Mouse (Mus musculus): ENCODE results near the gene Tgfb2. TPM values are rescaled to one million over a fixed set of nuclear protein-coding genes. Genes with fewer than 3 reads are reported as not detected.

Gene Tgfb2
- polyA plus RNA-seq, 1 experiment: 0.99 TPM

- H3K27ac ChIP-seq (replicated peaks; ENCODE audit: low read depth, low read length): no peak overlapping the region
- H3K4me1 ChIP-seq (ENCODE audit: control insufficient read depth, insufficient read depth, insufficient read length, low read length): peaks cover 2% of the 10 kb centered on the region; the same call in 1 of the 2 replicates
- H3K4me3 ChIP-seq (ENCODE audit: insufficient read depth, low read depth, low read length): no peak overlapping the region
Observed at GRCm38 (mm10) chr1:186684041-186684440, 21.7 kb downstream of the Tgfb2 start.

- Histone ChIP-seq H3K4me1 (ENCODE audit: control insufficient read depth, insufficient read depth, insufficient read length, low read length) (peaks cover 2% of the 10 kb centered on the region; the same call in 1 of the 2 replicates), H3K4me3 (ENCODE audit: insufficient read depth, low read depth, low read length) (no peak overlapping the region), H3K27ac (replicated peaks; ENCODE audit: low read depth, low read length) (no peak overlapping the region)
Observed at GRCm38 (mm10) chr1:186682606-186683005, 23.2 kb downstream of the Tgfb2 start.

GRCm38 (mm10) chr1:186677614-186678013 lies 28.2 kb downstream of the Tgfb2 start:
- Histone ChIP-seq H3K27ac (replicated peaks; ENCODE audit: low read depth, low read length) (no peak overlapping the region), H3K4me3 (ENCODE audit: insufficient read depth, low read depth, low read length) (no peak overlapping the region), H3K4me1 (ENCODE audit: control insufficient read depth, insufficient read depth, insufficient read length, low read length) (peaks cover under 1% of the 10 kb centered on the region; the same call in 1 of the 2 replicates)

GRCm38 (mm10) chr1:186676199-186676598 lies 29.6 kb downstream of the Tgfb2 start:
- Histone ChIP-seq H3K4me1 (ENCODE audit: control insufficient read depth, insufficient read depth, insufficient read length, low read length) (no peaks in the 10 kb centered on the region), H3K27ac (replicated peaks; ENCODE audit: low read depth, low read length) (no peak overlapping the region), H3K4me3 (ENCODE audit: insufficient read depth, low read depth, low read length) (no peak overlapping the region)

GRCm38 (mm10) chr1:186675263-186675662 lies 30.5 kb downstream of the Tgfb2 start:
- Histone ChIP-seq H3K27ac (replicated peaks; ENCODE audit: low read depth, low read length) (no peak overlapping the region), H3K4me1 (ENCODE audit: control insufficient read depth, insufficient read depth, insufficient read length, low read length) (0 out of 2 replicates have a peak, but pooled peaks cover 3% of the 10 kb centered on the region), H3K4me3 (ENCODE audit: insufficient read depth, low read depth, low read length) (no peak overlapping the region)

DNA sequence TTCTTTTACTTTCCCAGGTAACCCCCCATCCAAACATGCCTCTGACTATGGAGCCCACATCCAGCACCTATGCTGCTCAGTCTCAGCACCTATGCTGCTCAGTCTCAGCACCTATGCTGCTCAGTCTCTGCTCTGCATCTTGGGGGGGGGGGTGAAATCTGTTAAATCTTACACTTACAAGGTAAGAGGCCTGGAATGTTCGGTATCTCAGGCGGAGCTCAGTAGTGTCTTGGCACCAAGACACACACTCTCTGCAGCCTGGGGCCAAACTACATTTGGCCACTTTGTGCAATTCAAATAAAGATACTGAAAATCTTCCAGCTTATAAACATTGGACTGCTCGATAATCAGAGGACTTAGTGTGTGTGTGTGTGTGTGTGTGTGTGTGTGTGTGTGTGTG lies 31.2 kb downstream of the Tgfb2 start:
- Histone ChIP-seq H3K4me1 (ENCODE audit: control insufficient read depth, insufficient read depth, insufficient read length, low read length) (0 out of 2 replicates have a peak, but pooled peaks cover 4% of the 10 kb centered on the region), H3K27ac (replicated peaks; ENCODE audit: low read depth, low read length) (no peak overlapping the region), H3K4me3 (ENCODE audit: insufficient read depth, low read depth, low read length) (no peak overlapping the region)

- Histone ChIP-seq H3K27ac (replicated peaks; ENCODE audit: low read depth, low read length) (no peak overlapping the region), H3K4me3 (ENCODE audit: insufficient read depth, low read depth, low read length) (no peak overlapping the region), H3K4me1 (ENCODE audit: control insufficient read depth, insufficient read depth, insufficient read length, low read length) (0 out of 2 replicates have a peak, but pooled peaks cover 4% of the 10 kb centered on the region)
Observed at GRCm38 (mm10) chr1:186673166-186673565, 32.6 kb downstream of the Tgfb2 start.

DNA sequence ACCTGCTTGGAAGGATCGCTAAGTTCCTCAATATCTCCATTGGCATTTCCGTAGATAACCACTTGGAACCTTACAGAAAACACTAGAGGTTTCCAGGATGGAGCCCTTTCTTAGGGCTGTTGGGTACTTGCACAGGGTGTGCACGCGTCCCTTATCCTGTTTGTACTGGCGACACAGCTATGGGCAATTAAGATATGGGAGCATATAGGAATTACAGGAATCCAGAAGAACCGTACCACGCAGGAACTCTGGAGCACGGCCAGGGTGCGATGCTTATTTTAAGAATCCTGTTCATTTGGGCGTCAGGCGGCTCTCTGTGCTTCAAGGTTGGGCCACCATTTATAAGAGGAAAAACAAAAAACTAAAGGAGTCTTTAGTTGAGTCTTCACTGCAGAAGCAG lies 42.4 kb downstream of the Tgfb2 start:
- no peaks in the 10 kb centered on the region for H3K4me1 ChIP-seq (ENCODE audit: control insufficient read depth, insufficient read depth, insufficient read length, low read length)

GRCm38 (mm10) chr1:186662996-186663395 lies 42.8 kb downstream of the Tgfb2 start:
- Histone ChIP-seq H3K4me1 (ENCODE audit: control insufficient read depth, insufficient read depth, insufficient read length, low read length) (no peaks in the 10 kb centered on the region), H3K4me3 (ENCODE audit: insufficient read depth, low read depth, low read length) (no peak overlapping the region), H3K27ac (replicated peaks; ENCODE audit: low read depth, low read length) (no peak overlapping the region)

More for the DNA sequence above, 42.4 kb downstream of the Tgfb2 start:
- no peak overlapping the region for H3K27ac ChIP-seq (replicated peaks; ENCODE audit: low read depth, low read length)
- H3K4me3 ChIP-seq (ENCODE audit: insufficient read depth, low read depth, low read length): no peak overlapping the region

GRCm38 (mm10) chr1:186661206-186661921 lies 44.4 kb downstream of the Tgfb2 start:
- Histone ChIP-seq H3K4me1 (ENCODE audit: control insufficient read depth, insufficient read depth, insufficient read length, low read length) (no peaks in the 10 kb centered on the region), H3K27ac (replicated peaks; ENCODE audit: low read depth, low read length) (no peak overlapping the region), H3K4me3 (ENCODE audit: insufficient read depth, low read depth, low read length) (no peak overlapping the region)

DNA sequence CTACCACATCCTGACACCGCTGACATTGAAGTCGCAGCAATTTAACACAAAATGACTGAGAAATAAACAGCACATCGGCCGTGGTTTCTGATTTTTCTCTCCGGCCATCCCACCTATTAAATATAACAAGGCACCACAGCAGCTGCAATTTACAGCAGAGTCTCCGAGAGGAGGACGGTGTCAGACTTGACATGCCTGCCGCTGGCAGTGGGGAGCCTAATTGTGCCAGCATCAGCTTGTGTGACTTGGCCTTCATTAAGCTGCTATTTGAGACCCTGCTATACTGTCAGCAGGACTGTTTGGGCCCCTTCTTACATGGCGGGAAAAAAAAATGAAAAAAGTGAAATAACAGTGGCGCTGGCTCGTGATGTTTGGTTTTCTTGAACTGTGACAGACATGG lies 47.0 kb downstream of the Tgfb2 start:
- H3K4me1 ChIP-seq (ENCODE audit: control insufficient read depth, insufficient read depth, insufficient read length, low read length): no peaks in the 10 kb centered on the region
- H3K4me3 ChIP-seq (ENCODE audit: insufficient read depth, low read depth, low read length): no peak overlapping the region
- H3K27ac ChIP-seq (replicated peaks; ENCODE audit: low read depth, low read length): no peak overlapping the region

DNA sequence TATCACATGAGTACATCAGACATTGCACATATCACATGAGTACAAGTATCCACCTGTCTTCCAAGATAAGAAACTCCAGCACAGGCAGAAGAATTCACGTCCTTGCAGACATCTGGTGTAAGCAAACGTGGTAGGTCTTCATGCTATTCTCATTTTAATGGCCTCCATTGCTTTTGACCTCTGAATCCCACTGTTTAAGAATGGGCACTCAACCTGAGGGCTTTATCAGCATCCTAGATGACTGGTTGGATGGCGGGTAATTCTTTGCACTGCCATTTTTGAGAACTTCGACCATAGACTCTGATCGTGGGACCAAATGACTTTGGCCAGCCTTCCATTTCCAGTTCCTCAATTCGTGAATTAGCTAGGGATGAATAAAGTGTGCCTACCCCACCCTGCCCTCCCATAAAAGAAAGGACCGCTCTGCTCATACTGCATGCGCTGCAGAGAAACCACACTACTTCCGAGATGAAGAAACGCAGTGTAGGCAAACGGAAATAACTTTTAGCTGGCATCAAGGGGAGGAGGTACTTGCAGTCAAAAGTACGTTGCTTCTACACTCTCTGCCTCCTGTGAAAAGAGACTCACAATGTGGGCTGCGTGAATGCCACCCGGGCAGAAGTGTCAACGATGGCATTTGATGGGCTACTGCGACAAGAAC lies 48.1 kb downstream of the Tgfb2 start:
- Histone ChIP-seq H3K4me3 (ENCODE audit: insufficient read depth, low read depth, low read length) (no peak overlapping the region), H3K27ac (replicated peaks; ENCODE audit: low read depth, low read length) (no peak overlapping the region)

DNA sequence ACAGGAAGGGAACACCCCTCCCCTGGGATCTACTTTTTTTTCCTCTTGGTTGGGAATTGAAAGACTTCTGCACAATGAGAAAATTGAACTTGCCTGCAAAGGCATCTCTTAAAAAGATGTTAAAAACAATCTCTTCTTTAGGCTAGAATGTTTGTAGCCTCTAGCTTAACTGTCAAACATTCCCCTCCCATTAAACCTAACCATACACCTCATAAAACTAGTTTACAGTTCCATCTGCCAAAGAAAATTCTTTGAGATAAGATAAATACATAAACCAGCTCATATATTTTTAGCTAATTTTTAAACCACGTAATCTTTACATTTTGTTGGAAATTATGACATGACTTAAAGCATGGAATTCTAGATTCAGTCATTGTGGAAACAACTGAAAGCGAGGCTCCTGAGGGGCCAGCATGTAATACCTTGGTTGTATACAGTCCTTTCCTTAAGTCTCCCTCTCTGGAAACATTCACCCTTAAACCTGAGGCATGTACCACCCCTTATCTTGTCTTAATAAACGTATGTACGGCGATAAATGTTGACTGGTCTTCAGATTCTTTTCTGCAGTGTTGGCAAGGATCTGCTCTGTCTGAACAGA lies 49.0 kb downstream of the Tgfb2 start:
- H3K27ac ChIP-seq (replicated peaks; ENCODE audit: low read depth, low read length): no peak overlapping the region
- no peak overlapping the region for H3K4me3 ChIP-seq (ENCODE audit: insufficient read depth, low read depth, low read length)
- no peaks in the 10 kb centered on the region for H3K4me1 ChIP-seq (ENCODE audit: control insufficient read depth, insufficient read depth, insufficient read length, low read length)

More for the DNA sequence above, 48.1 kb downstream of the Tgfb2 start:
- no peaks in the 10 kb centered on the region for H3K4me1 ChIP-seq (ENCODE audit: control insufficient read depth, insufficient read depth, insufficient read length, low read length)

GRCm38 (mm10) chr1:186656201-186656600 lies 49.6 kb downstream of the Tgfb2 start:
- Histone ChIP-seq H3K4me1 (ENCODE audit: control insufficient read depth, insufficient read depth, insufficient read length, low read length) (no peaks in the 10 kb centered on the region), H3K27ac (replicated peaks; ENCODE audit: low read depth, low read length) (no peak overlapping the region), H3K4me3 (ENCODE audit: insufficient read depth, low read depth, low read length) (no peak overlapping the region)

DNA sequence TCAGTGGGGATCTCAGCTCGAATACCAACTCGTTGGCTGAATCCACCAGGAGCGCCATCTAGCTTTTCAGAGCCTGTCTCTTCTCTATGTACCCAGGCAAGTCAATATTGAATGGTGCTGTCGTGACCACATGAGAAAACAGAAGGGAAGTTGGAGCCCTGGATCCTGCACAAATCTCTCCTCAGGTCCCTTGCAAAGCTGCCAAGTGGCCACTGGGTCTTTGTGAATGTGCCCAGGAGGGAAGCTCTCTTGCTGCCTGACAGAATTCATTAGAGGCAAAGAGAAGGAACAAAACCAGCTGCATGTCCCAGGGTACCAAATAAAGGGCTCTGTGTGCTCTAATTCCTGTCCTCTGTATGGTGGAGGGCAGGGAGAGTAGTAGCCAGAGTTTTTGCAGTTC lies 50.7 kb downstream of the Tgfb2 start:
- Histone ChIP-seq H3K4me3 (ENCODE audit: insufficient read depth, low read depth, low read length) (no peak overlapping the region), H3K4me1 (ENCODE audit: control insufficient read depth, insufficient read depth, insufficient read length, low read length) (no peaks in the 10 kb centered on the region), H3K27ac (replicated peaks; ENCODE audit: low read depth, low read length) (no peak overlapping the region)
